Mouse (Mus musculus): ENCODE results near the gene Dcun1d2. TPM values are rescaled to one million over a fixed set of nuclear protein-coding genes. Genes with fewer than 3 reads are reported as not detected.

The Dcun1d2 gene
- total and polyA plus RNA-seq, 2 experiments from 2014 or later: 24.4 to 32.7 TPM

- DNase-seq (ENCODE audit: low spot score) (no peak), ATAC-seq (ENCODE audit: low FRiP score) (no peak)
- WGBS: 89% methylated on average over 3 of the region's 3 CpGs
- H3K4me3 ChIP-seq (ENCODE audit: low read depth, low read length): no peak overlapping the region
- no peaks in the 10 kb centered on the region for H3K27me3 ChIP-seq (ENCODE audit: insufficient read depth, low read length)
- no peak overlapping the region for H3K4me2 ChIP-seq (ENCODE audit: low read depth, low read length, poor library complexity, severe bottlenecking)
- H3K27ac ChIP-seq (ENCODE audit: low read depth, low read length): no peak overlapping the region
- H3K9me3 ChIP-seq (ENCODE audit: low read length): no peaks in the 10 kb centered on the region
- H3K4me1 ChIP-seq (ENCODE audit: insufficient read depth, low read length): no peaks in the 10 kb centered on the region
- no peak for TF ChIP-seq CTCF (IDR thresholded peaks at IDR 0.05)
- H3K36me3 ChIP-seq (ENCODE audit: insufficient read depth, low read length): peaks cover 67% of the 10 kb centered on the region
- H3K9ac ChIP-seq (replicated peaks; ENCODE audit: low read length, poor library complexity, severe bottlenecking): no peak overlapping the region
These were observed 27.0 kb upstream of the Dcun1d2 start for GRCm38 (mm10) chr8:13314922-13315321.

- Histone ChIP-seq H3K4me1 (ENCODE audit: insufficient read depth, low read length) (no peaks in the 10 kb centered on the region), H3K4me3 (ENCODE audit: low read depth, low read length) (no peak overlapping the region), H3K27me3 (ENCODE audit: insufficient read depth, low read length) (no peaks in the 10 kb centered on the region), H3K9me3 (ENCODE audit: low read length) (no peaks in the 10 kb centered on the region), H3K9ac (replicated peaks; ENCODE audit: low read length, poor library complexity, severe bottlenecking) (no peak overlapping the region), H3K4me2 (ENCODE audit: low read depth, low read length, poor library complexity, severe bottlenecking) (no peak overlapping the region), H3K36me3 (ENCODE audit: insufficient read depth, low read length) (peaks cover 51% of the 10 kb centered on the region), H3K27ac (ENCODE audit: low read depth, low read length) (no peak overlapping the region)
- DNase-seq (ENCODE audit: low spot score) (no peak), ATAC-seq (ENCODE audit: low FRiP score) (no peak)
- no peak for TF ChIP-seq CTCF (IDR thresholded peaks at IDR 0.05)
- 85% methylated on average over 9 of the region's 9 CpGs for WGBS
These were observed 19.0 kb upstream of the Dcun1d2 start for GRCm38 (mm10) chr8:13306916-13307315.

- no peak for TF ChIP-seq CTCF (IDR thresholded peaks at IDR 0.05)
- no peak for ATAC-seq (ENCODE audit: low FRiP score)
- Histone ChIP-seq H3K9me3 (ENCODE audit: low read length) (no peaks in the 10 kb centered on the region), H3K9ac (replicated peaks; ENCODE audit: low read length, poor library complexity, severe bottlenecking) (no peak overlapping the region), H3K4me3 (ENCODE audit: low read depth, low read length) (no peak overlapping the region), H3K4me2 (ENCODE audit: low read depth, low read length, poor library complexity, severe bottlenecking) (no peak overlapping the region), H3K4me1 (ENCODE audit: insufficient read depth, low read length) (no peaks in the 10 kb centered on the region), H3K27ac (ENCODE audit: low read depth, low read length) (no peak overlapping the region), H3K27me3 (ENCODE audit: insufficient read depth, low read length) (no peaks in the 10 kb centered on the region), H3K36me3 (ENCODE audit: insufficient read depth, low read length) (peaks cover 57% of the 10 kb centered on the region)
- 71% methylated on average over 7 of the region's 7 CpGs for WGBS
- no peak for DNase-seq (ENCODE audit: low spot score)
These were observed 18.5 kb upstream of the Dcun1d2 start for GRCm38 (mm10) chr8:13306309-13306909.

GRCm38 (mm10) chr8:13305884-13306283 lies 18.0 kb upstream of the Dcun1d2 start:
- DNase-seq (ENCODE audit: low spot score): no peak
- H3K36me3 ChIP-seq (ENCODE audit: insufficient read depth, low read length): peaks cover 57% of the 10 kb centered on the region
- ATAC-seq (ENCODE audit: low FRiP score): no peak

GRCm38 (mm10) chr8:13305459-13305858 lies 17.5 kb upstream of the Dcun1d2 start:
- ATAC-seq (ENCODE audit: low FRiP score) (no peak), DNase-seq (ENCODE audit: low spot score) (no peak)
- H3K4me3 ChIP-seq (ENCODE audit: low read depth, low read length): no peak overlapping the region
- no peak overlapping the region for H3K9ac ChIP-seq (replicated peaks; ENCODE audit: low read length, poor library complexity, severe bottlenecking)
- H3K9me3 ChIP-seq (ENCODE audit: low read length): no peaks in the 10 kb centered on the region
- H3K27ac ChIP-seq (ENCODE audit: low read depth, low read length): no peak overlapping the region
- no peaks in the 10 kb centered on the region for H3K27me3 ChIP-seq (ENCODE audit: insufficient read depth, low read length)
- no peak for TF ChIP-seq CTCF (IDR thresholded peaks at IDR 0.05)
- no peaks in the 10 kb centered on the region for H3K4me1 ChIP-seq (ENCODE audit: insufficient read depth, low read length)
- H3K36me3 ChIP-seq (ENCODE audit: insufficient read depth, low read length): peaks cover 59% of the 10 kb centered on the region
- WGBS: 86% methylated on average over 6 of the region's 6 CpGs
- H3K4me2 ChIP-seq (ENCODE audit: low read depth, low read length, poor library complexity, severe bottlenecking): no peak overlapping the region

More at GRCm38 (mm10) chr8:13305884-13306283, 18.0 kb upstream of the Dcun1d2 start:
- no peak overlapping the region for H3K4me2 ChIP-seq (ENCODE audit: low read depth, low read length, poor library complexity, severe bottlenecking)
- H3K9me3 ChIP-seq (ENCODE audit: low read length): no peaks in the 10 kb centered on the region
- H3K27ac ChIP-seq (ENCODE audit: low read depth, low read length): no peak overlapping the region
- TF ChIP-seq CTCF (IDR thresholded peaks at IDR 0.05): peak; percentile 36
- no peak overlapping the region for H3K4me3 ChIP-seq (ENCODE audit: low read depth, low read length)
- no peaks in the 10 kb centered on the region for H3K27me3 ChIP-seq (ENCODE audit: insufficient read depth, low read length)
- H3K4me1 ChIP-seq (ENCODE audit: insufficient read depth, low read length): no peaks in the 10 kb centered on the region
- 96% methylated on average over 4 of the region's 4 CpGs for WGBS
- H3K9ac ChIP-seq (replicated peaks; ENCODE audit: low read length, poor library complexity, severe bottlenecking): no peak overlapping the region

GRCm38 (mm10) chr8:13301036-13301435 lies 13.1 kb upstream of the Dcun1d2 start:
- H3K4me2 ChIP-seq (ENCODE audit: low read depth, low read length, poor library complexity, severe bottlenecking): no peak overlapping the region
- H3K27me3 ChIP-seq (ENCODE audit: insufficient read depth, low read length): no peaks in the 10 kb centered on the region
- no peaks in the 10 kb centered on the region for H3K9me3 ChIP-seq (ENCODE audit: low read length)
- H3K9ac ChIP-seq (replicated peaks; ENCODE audit: low read length, poor library complexity, severe bottlenecking): no peak overlapping the region
- DNase-seq (ENCODE audit: low spot score) (no peak), ATAC-seq (ENCODE audit: low FRiP score) (no peak)
- H3K27ac ChIP-seq (ENCODE audit: low read depth, low read length): no peak overlapping the region
- H3K4me1 ChIP-seq (ENCODE audit: insufficient read depth, low read length): no peaks in the 10 kb centered on the region
- no peak overlapping the region for H3K4me3 ChIP-seq (ENCODE audit: low read depth, low read length)
- peaks cover 69% of the 10 kb centered on the region for H3K36me3 ChIP-seq (ENCODE audit: insufficient read depth, low read length)
- no peak for TF ChIP-seq CTCF (IDR thresholded peaks at IDR 0.05)
- WGBS: 96% methylated on average over 7 of the region's 7 CpGs

Measured in midbrain, postnatal 0 days (tissue).